Mouse (Mus musculus) liver, postnatal 0 days (tissue): ENCODE measurements around the gene Itgam. TPM values are rescaled to one million over a fixed set of nuclear protein-coding genes. Genes with fewer than 3 reads are reported as not detected.
"Not testable (repeated sequence)": the region's sequence is repeated elsewhere in the genome, so short reads cannot be mapped to it uniquely, and the experiment has no call there.

Source experiments
- ATAC-seq: fragments of 200-750 bp; cut with Nextera tagmentation; 2 replicates; pipeline ENCODE4 v1.8.0; 2017; ENCODE audit warnings: mild to moderate bottlenecking, moderate library complexity
- DNase-seq: peaks from one replicate; pipeline ENCODE4 v3.0.0-alpha.2; 2016
- H3K27ac ChIP-seq: fragments of 300-500 bp; sonication (generic); 2 replicates; pipeline ENCODE4 v1.5.1; 2014; ENCODE audit warnings: antibody characterized with exemption, moderate library complexity, mild to moderate bottlenecking, low read depth
- H3K27me3 ChIP-seq: fragments of 300-500 bp; sonication (generic); 2 replicates; pipeline ENCODE4 v1.6.1; 2014; ENCODE audit warnings: low read length, control low read depth, mixed read lengths; ENCODE audit not compliant: insufficient read depth
- H3K36me3 ChIP-seq: fragments of 300-500 bp; sonication (generic); replicated peaks from 2 replicates; pipeline ENCODE4 v1.6.1; 2014; ENCODE audit warnings: mild to moderate bottlenecking, control low read depth, low read length, moderate library complexity, mixed read lengths; ENCODE audit not compliant: insufficient read depth
- H3K4me1 ChIP-seq: fragments of 300-500 bp; sonication (generic); 2 replicates; pipeline ENCODE4 v1.6.1; 2014; ENCODE audit warnings: antibody characterized with exemption, mild to moderate bottlenecking, control low read depth; ENCODE audit not compliant: insufficient read depth
- H3K4me2 ChIP-seq: fragments of 300-500 bp; sonication (generic); 2 replicates; pipeline ENCODE4 v1.6.1; 2014; ENCODE audit warnings: low read depth, mild to moderate bottlenecking, low read length, moderate library complexity, mixed read lengths
- H3K4me3 ChIP-seq: fragments of 300-500 bp; sonication (generic); 2 replicates; pipeline ENCODE4 v1.5.1; 2014; ENCODE audit warnings: low read depth, low read length
- H3K9ac ChIP-seq: fragments of 300-500 bp; sonication (generic); replicated peaks from 2 replicates; pipeline ENCODE4 v1.6.1; 2014; ENCODE audit warnings: mild to moderate bottlenecking, moderate library complexity
- H3K9me3 ChIP-seq: fragments of 300-500 bp; sonication (generic); 2 replicates; pipeline ENCODE4 v1.6.1; 2016; ENCODE audit warnings: mild to moderate bottlenecking, control low read depth, low read length, mixed read lengths
- CTCF ChIP-seq: sonication (generic); IDR thresholded peaks from 2 replicates; pipeline ENCODE4 v1.5.1; 2016; ENCODE audit warnings: antibody characterized with exemption, low read depth
- EP300 ChIP-seq: IDR thresholded peaks from 2 replicates; pipeline ENCODE4 v1.6.1; 2016; ENCODE audit warnings: antibody characterized with exemption, low read depth, mild to moderate bottlenecking
- WGBS: fragments of 180-500 bp; shearing (Covaris S2); extraction: QIAGEN DNeasy Blood & Tissue Kit; methylation state at CpG from one replicate; pipeline ENCODE4 v1.1.7; 2014; ENCODE audit not compliant: insufficient replicate concordance; 5-methylcytosine and 5-hydroxymethylcytosine counted together
- polyA plus RNA-seq: library from polyadenylated mRNA; unstranded; fragments of >200 nt; fragmentation: Nextera tagmentation; extraction: Ambion mirVana; gene quantifications from 2 replicates; pipeline ENCODE4 v1.2.1, GENCODE M21; 2015

Gene Itgam
- polyA plus RNA-seq: 5.1 and 6.1 TPM in 2 replicates

GRCm38 (mm10) chr7:128062456-128062855 is at the start of gene Itgam, which contains the start of gene Gm49368:
TSS of gene Itgam (plus strand) at chr7:128062640.
TSS of gene Gm49368 (plus strand) at chr7:128062683.
- Histone ChIP-seq H3K9me3 (no peaks in the 10 kb centered on the region), H3K27ac (peak within 1 kb of the TSS; percentile 70), H3K4me2 (peak within 1 kb of the TSS; percentile 27; the same call in 1 of the 2 replicates), H3K4me1 (peaks cover 9% of the 10 kb centered on the region; the same call in 1 of the 2 replicates), H3K27me3 (no peaks in the 10 kb centered on the region), H3K9ac (no peak within 1 kb of the TSS), H3K36me3 (no peaks in the 10 kb centered on the region), H3K4me3 (peak within 1 kb of the TSS; percentile 27)
- WGBS: 33% methylated on average over 7 of the region's 7 CpGs
- ATAC-seq (no peak), DNase-seq (peak; percentile 17)
- TF ChIP-seq EP300 (no peak), CTCF (no peak)

GRCm38 (mm10) chr7:128013116-128013515 is 49.3 kb upstream of the Itgam start:
- Histone ChIP-seq H3K9me3 (no peaks in the 10 kb centered on the region), H3K27me3 (no peaks in the 10 kb centered on the region), H3K4me3 (no peak overlapping the region), H3K4me1 (0 out of 2 replicates have a peak, but pooled peaks cover 2% of the 10 kb centered on the region), H3K27ac (no peak overlapping the region), H3K9ac (no peak overlapping the region), H3K36me3 (no peaks in the 10 kb centered on the region), H3K4me2 (no peak overlapping the region)
- WGBS: 78% methylated on average over 13 of the region's 13 CpGs
- TF ChIP-seq CTCF (no peak), EP300 (no peak)
- ATAC-seq (no peak), DNase-seq (no peak)

GRCm38 (mm10) chr7:128016134-128016533 is 46.3 kb upstream of the Itgam start:
- H3K9me3 ChIP-seq, H3K4me2 ChIP-seq, H3K4me3 ChIP-seq, DNase-seq, H3K27ac ChIP-seq, H3K36me3 ChIP-seq, H3K9ac ChIP-seq, H3K4me1 ChIP-seq, H3K27me3 ChIP-seq: not testable (repeated sequence)
- peak; percentile 54 for ATAC-seq
- WGBS: 62% methylated on average over 5 of the region's 5 CpGs

GRCm38 (mm10) chr7:128016650-128017049 is 45.8 kb upstream of the Itgam start:
- H3K9me3 ChIP-seq: no peaks in the 10 kb centered on the region
- ATAC-seq (no peak), DNase-seq (no peak)
- 0 out of 2 replicates have a peak, but pooled peaks cover 2% of the 10 kb centered on the region for H3K4me1 ChIP-seq
- no peak overlapping the region for H3K27ac ChIP-seq
- no peak overlapping the region for H3K9ac ChIP-seq
- no peak overlapping the region for H3K4me3 ChIP-seq
- H3K4me2 ChIP-seq: no peak overlapping the region
- WGBS: 88% methylated on average over 6 of the region's 6 CpGs
- no peaks in the 10 kb centered on the region for H3K36me3 ChIP-seq
- no peaks in the 10 kb centered on the region for H3K27me3 ChIP-seq
- TF ChIP-seq EP300: no peak
- TF ChIP-seq CTCF: no peak

GRCm38 (mm10) chr7:128018275-128018674 is 44.2 kb upstream of the Itgam start:
- WGBS: 68% methylated on average over 3 of the region's 3 CpGs
- 0 out of 2 replicates have a peak, but pooled peaks cover 2% of the 10 kb centered on the region for H3K4me1 ChIP-seq
- H3K9ac ChIP-seq: no peak overlapping the region
- TF ChIP-seq EP300 (no peak), CTCF (no peak)
- no peak overlapping the region for H3K27ac ChIP-seq
- DNase-seq: no peak
- no peak overlapping the region for H3K4me3 ChIP-seq
- no peaks in the 10 kb centered on the region for H3K9me3 ChIP-seq
- H3K4me2 ChIP-seq: no peak overlapping the region
- H3K36me3 ChIP-seq: no peaks in the 10 kb centered on the region
- H3K27me3 ChIP-seq: no peaks in the 10 kb centered on the region
- no peak for ATAC-seq

- DNase-seq (no peak), ATAC-seq (peak; percentile 31; the same call in 1 of the 2 replicates)
- no peak overlapping the region for H3K4me3 ChIP-seq
- H3K36me3 ChIP-seq: no peaks in the 10 kb centered on the region
- H3K27me3 ChIP-seq: no peaks in the 10 kb centered on the region
- H3K9me3 ChIP-seq: no peaks in the 10 kb centered on the region
- no peak overlapping the region for H3K27ac ChIP-seq
- 0 out of 2 replicates have a peak, but pooled peaks cover 2% of the 10 kb centered on the region for H3K4me1 ChIP-seq
- H3K4me2 ChIP-seq: no peak overlapping the region
- WGBS: 53% methylated on average over 2 of the region's 2 CpGs
- TF ChIP-seq CTCF (no peak), EP300 (no peak)
- H3K9ac ChIP-seq: no peak overlapping the region
Observed at GRCm38 (mm10) chr7:128019187-128019586, 43.3 kb upstream of the Itgam start.
